Mouse (Mus musculus) mammary gland, adult 2 months (tissue): Measurements from ENCODE around the gene Impdh2. TPM values are rescaled to one million over a fixed set of nuclear protein-coding genes. Genes with fewer than 3 reads are reported as not detected.

Experiments
- polyA plus RNA-seq: library from polyadenylated mRNA; depleted of rRNA; stranded (reverse); fragments of >200 nt; gene quantifications from 2 replicates; pipeline ENCODE4 v1.2.3, GENCODE M21; 2012; ENCODE audit warnings: low replicate concordance; rRNA removed

Impdh2 gene
- polyA plus RNA-seq, result 76.5 and 81.5 TPM in 2 replicates

DNA sequence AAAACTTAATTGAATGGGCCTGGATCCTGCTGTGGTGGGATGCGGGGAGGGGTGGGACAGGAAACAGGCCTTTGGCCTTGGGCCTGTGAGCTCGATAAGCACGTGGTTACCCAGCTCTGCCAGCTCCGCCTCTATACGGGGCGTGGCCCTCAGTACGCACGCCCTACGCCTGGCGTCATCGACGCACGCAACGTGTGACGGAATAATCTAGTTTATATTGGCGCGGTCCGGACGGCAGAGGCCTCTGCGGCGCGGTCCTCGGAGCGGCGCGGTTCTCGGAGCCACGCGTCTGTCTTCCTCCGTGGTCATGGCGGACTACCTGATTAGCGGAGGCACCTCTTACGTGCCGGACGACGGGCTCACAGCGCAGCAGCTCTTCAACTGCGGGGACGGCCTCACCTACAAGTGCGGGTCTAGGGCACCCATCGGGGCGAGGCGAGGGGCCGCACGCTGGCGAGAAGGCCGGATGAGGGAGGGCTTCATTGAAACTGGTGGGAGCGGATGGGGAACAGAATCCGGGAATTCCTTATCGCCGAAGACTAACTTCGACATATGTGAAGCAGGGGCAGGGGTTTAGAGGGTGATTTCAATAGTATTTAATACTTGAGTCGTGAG, at the start of gene Impdh2:
Gene Impdh2 (plus strand): TSS at position 60 of the 615 bp plus-strand sequence.

DNA sequence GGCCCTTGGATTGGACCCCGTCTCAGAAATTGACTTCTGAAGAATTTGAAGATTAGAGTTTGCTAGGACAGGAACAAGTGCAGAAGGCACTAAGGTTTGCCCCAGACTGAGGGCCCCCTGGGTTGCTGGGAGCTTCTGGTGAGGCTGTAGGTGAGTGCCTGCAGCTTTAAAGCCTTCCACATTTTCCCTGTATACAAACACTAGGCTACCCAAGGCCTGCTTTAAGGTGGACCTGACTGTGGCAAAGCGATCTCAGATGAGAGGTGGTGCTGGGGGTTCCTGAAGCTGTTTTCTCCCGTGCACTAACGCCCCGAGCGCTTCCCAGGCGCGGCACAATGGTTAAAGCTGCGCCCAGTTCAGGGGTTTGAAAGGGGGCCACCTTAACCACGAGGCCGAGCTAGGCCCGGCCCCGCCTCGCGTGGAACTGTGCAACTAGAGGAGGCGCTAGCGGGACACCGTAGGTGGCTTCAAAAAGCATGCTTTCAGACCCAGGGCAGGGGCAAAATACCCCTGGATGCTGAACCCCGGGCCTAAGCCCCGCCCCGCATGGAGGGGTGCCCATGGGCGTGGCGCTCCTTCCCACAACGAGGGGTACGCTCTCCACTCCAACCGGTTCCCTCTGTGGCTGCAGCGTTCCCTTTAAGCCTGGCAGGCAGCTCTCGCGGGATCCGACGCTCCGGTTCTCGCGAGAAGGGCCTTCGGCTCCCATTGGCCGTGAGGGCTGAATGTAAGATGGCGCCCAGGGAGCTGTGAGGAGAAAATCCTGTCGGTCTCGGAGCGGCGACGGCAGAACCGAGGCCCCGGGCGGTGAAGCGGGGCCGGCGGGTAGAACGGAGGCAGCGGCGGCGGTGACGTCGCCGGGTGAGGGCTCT, 43.5 kb upstream of the Impdh2 start, which contains the start of gene Qrich1:
Gene Qrich1 (plus strand): TSS at position 427 of the 872 bp plus-strand sequence.

GRCm38 (mm10) chr9:108566815-108567776, 7.0 kb downstream of the Impdh2 start, which contains the start of gene Ndufaf3:
Gene Ndufaf3, minus strand, starts transcription at chr9:108567434.

GRCm38 (mm10) chr9:108569381-108570206, 9.5 kb downstream of the Impdh2 start, which contains the start of gene Dalrd3:
Gene Dalrd3, plus strand, starts transcription at chr9:108569886.

DNA sequence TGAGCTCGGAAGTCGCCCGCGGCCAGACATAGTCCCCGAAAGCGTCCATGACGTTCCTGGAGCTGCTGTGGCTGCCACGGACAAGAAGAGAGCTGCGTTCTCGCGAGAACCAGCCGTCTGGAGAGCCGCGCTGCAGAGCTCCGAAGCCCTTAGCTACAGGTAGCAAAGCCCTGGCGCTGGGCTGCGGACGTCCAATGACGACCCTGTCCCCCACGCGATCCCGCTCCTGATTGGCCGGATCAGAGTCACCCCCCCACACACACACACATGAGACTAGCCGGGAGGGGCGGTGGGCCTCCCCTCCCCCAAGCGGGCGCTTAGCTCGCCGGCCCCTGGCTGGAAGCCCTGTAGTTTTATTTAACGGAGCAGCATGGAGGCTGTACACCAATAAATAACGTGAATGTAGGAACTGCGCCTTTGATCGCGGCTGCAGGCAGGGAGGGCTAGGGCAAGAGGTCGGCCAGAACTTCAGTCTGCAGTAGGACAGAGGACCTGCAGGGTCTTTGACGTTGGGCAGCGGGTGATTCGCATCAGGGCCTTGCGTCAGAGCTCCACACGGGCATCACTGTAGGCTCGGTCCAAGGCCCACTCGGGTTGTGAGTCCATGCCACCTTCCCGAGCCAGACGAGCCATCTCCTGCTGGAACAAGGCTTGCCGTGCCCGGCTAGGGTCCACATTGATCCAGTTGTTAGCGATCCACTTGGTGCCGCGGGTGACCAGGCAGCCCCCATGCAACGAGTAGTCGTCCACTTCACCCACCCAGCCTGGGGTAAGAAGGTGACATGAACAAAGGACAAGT, 18.7 kb downstream of the Impdh2 start, which contains the start of gene Wdr6:
Gene Wdr6 (minus strand): TSS at position 195 of the 799 bp plus-strand sequence.

DNA sequence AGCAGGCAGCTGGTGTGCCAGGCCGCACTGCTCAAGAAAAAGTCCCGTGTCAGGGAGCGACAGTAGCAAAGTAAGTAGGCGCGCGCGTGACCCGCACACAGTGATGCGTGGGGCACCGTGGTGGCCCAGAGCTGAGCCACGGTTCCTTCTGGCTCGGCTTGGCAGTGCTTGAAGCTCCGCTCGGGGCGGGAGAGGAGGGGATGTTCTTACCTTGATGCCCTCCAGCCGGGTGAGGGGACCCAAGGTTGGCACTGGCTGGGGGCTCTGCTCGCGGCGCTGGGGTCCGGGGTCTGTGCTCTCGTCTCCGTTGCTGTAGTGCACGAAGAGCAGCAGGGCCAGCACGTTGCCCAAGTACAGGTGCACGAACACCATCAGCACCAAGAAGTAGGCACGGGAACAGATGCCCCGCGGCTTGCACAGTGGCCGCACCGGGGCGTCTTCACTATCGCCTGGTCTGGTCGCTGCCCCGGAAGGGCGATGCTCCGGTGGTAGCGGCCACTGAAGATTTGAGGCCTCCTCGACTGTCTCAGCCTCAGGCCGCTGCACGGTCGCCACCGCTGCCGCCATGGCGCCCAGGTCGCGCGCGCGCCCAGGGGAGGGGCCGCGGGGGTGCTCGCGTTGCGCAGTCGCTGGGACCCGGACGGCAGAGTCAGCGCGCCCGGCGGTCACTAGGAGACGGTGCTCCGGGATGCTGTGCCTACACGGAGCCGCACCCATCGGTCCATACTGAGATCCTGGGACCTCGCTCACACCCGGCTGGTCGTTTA, 37.1 kb downstream of the Impdh2 start, which contains the start of gene P4htm:
Gene P4htm (minus strand): TSS at position 670 of the 767 bp plus-strand sequence.

Other genes starting within 250 kb of the Impdh2 start
- gene Gpx1, start 221.4 kb upstream of the Impdh2 start, polyA plus RNA-seq, result 1,029 and 1,673 TPM in 2 replicates
- 59.2 and 62.9 TPM in 2 replicates for gene Usp4, start 212.4 kb upstream of the Impdh2 start, polyA plus RNA-seq
- 0.34 and 0.48 TPM in 2 replicates for gene 1700102P08Rik, start 167.5 kb upstream of the Impdh2 start, polyA plus RNA-seq
- gene Ccdc36, start 131.8 kb upstream of the Impdh2 start, polyA plus RNA-seq, result 0.03 TPM in 1 of 2 replicates, not detected in the other
- not detected in 2 replicates for gene BC048562, start 123.8 kb upstream of the Impdh2 start, polyA plus RNA-seq
- gene Ccdc71, start 99.8 kb upstream of the Impdh2 start, polyA plus RNA-seq, result 24.9 and 25.2 TPM in 2 replicates
- 44.0 and 53.3 TPM in 2 replicates for gene Klhdc8b, start 98.7 kb upstream of the Impdh2 start, polyA plus RNA-seq
- 152 and 195 TPM in 2 replicates for gene Lamb2, start 80.5 kb upstream of the Impdh2 start, polyA plus RNA-seq
- 177 and 200 TPM in 2 replicates for gene Usp19, start 69.7 kb upstream of the Impdh2 start, polyA plus RNA-seq
- gene Qars, start 52.6 kb upstream of the Impdh2 start, polyA plus RNA-seq, result 171 and 217 TPM in 2 replicates
- 121 and 153 TPM in 2 replicates for gene Qrich1, start 43.5 kb upstream of the Impdh2 start, polyA plus RNA-seq
- gene Ndufaf3, start 7.1 kb downstream of the Impdh2 start, polyA plus RNA-seq, result 54.9 and 58.4 TPM in 2 replicates
- gene Dalrd3, start 9.6 kb downstream of the Impdh2 start, polyA plus RNA-seq, result 215 and 258 TPM in 2 replicates
- gene Wdr6, start 18.5 kb downstream of the Impdh2 start, polyA plus RNA-seq, result 39.5 and 43.9 TPM in 2 replicates
- 7.2 and 10.5 TPM in 2 replicates for gene P4htm, start 37.4 kb downstream of the Impdh2 start, polyA plus RNA-seq
- 26.9 and 47.5 TPM in 2 replicates for gene Arih2, start 89.1 kb downstream of the Impdh2 start, polyA plus RNA-seq
- gene Slc25a20, start 101.8 kb downstream of the Impdh2 start, polyA plus RNA-seq, result 34.9 and 55.0 TPM in 2 replicates
- 11.2 and 21.9 TPM in 2 replicates for gene Prkar2a, start 129.0 kb downstream of the Impdh2 start, polyA plus RNA-seq
- 55.7 and 58.4 TPM in 2 replicates for gene Ip6k2, start 223.5 kb downstream of the Impdh2 start, polyA plus RNA-seq
- 33.1 and 44.7 TPM in 2 replicates for gene Nckipsd, start 248.1 kb downstream of the Impdh2 start, polyA plus RNA-seq